Comparison of ENCODE assay signal across 9 mouse cellular contexts in genomic region chr2:125667184-125667583, GRCm38 (mm10). TPM values are rescaled to one million over a fixed set of nuclear protein-coding genes. Genes with fewer than 3 reads are reported as not detected.
DNase-seq lines count a peak whose midpoint lies in the region; ATAC-seq lines count a peak whose summit lies in the region.
"Had no signal": no experiment of that assay in that cellular context is flagged by ENCODE, and none has a peak within 500 bp of the region (broad histone marks: within the 10 kb centered on the region; RNA-seq: fewer than 3 reads in every experiment).

No protein-coding gene starts in this region.

- H3K4me3 ChIP-seq in heart, embryonic 10.5 days = no peak overlapping the region
- 0 out of 2 replicates have a peak overlapping the region, but pooled peaks have one; percentile 6 for H3K4me3 ChIP-seq in liver, embryonic 15.5 days (replicated peaks)
- H3K4me3 ChIP-seq in limb, embryonic 10.5 days = no peak overlapping the region

- H3K36me3 ChIP-seq in heart, embryonic 10.5 days = no peaks in the 10 kb centered on the region
- H3K36me3 ChIP-seq in liver, embryonic 15.5 days (replicated peaks) = no peaks in the 10 kb centered on the region
- H3K36me3 ChIP-seq in limb, embryonic 10.5 days = no peaks in the 10 kb centered on the region

- no peak overlapping the region for H3K9ac ChIP-seq in liver, embryonic 15.5 days

- 32% methylated on average over 5 of the region's 5 CpGs for WGBS in heart, embryonic 10.5 days
- 7% methylated on average over 5 of the region's 5 CpGs for WGBS in liver, embryonic 15.5 days (ENCODE audit: insufficient replicate concordance)
- WGBS in limb, embryonic 10.5 days = 69% methylated on average over 5 of the region's 5 CpGs

- no peaks in the 10 kb centered on the region for H3K27me3 ChIP-seq in heart, embryonic 10.5 days (ENCODE audit: insufficient read depth, poor library complexity, severe bottlenecking)
- H3K27me3 ChIP-seq in liver, embryonic 15.5 days = no peaks in the 10 kb centered on the region
- H3K27me3 ChIP-seq in limb, embryonic 10.5 days (ENCODE audit: low read depth, poor library complexity, severe bottlenecking) = no peaks in the 10 kb centered on the region

- ATAC-seq in liver, embryonic 15.5 days (ENCODE audit: insufficient read depth) = peak; percentile 74
- no peak for ATAC-seq in frontal cortex, adult (ENCODE audit: low TSS enrichment)

- peaks cover 12% of the 10 kb centered on the region; the same call in 1 of the 2 replicates for H3K4me1 ChIP-seq in heart, embryonic 10.5 days
- peaks cover 70% of the 10 kb centered on the region for H3K4me1 ChIP-seq in liver, embryonic 15.5 days (replicated peaks)
- peaks cover 6% of the 10 kb centered on the region; the same call in 1 of the 2 replicates for H3K4me1 ChIP-seq in limb, embryonic 10.5 days

- no peaks in the 10 kb centered on the region for H3K9me3 ChIP-seq in heart, embryonic 10.5 days
- no peaks in the 10 kb centered on the region for H3K9me3 ChIP-seq in liver, embryonic 15.5 days (replicated peaks)
- no peaks in the 10 kb centered on the region for H3K9me3 ChIP-seq in limb, embryonic 10.5 days (replicated peaks)

- peak; percentile 73 for DNase-seq in heart, embryonic 10.5 days (ENCODE audit: low spot score)
- no peak for DNase-seq in heart, postnatal 14 days
- peak; percentile 94 for DNase-seq in 3T3-L1 (ENCODE audit: low read depth, low spot score)
- peak; percentile 50 for DNase-seq in c-Kit-positive CD71-negative TER-119-negative erythroid progenitor cells, embryonic 14.5 days (ENCODE audit: low read depth)
- no peak for DNase-seq in adrenal gland, adult 18-20 months (ENCODE audit: low spot score in 2 of 2)
- no peak for DNase-seq in limb, embryonic 10.5 days (ENCODE audit: low spot score)
- DNase-seq: kidney, postnatal 10 days had no signal

- intact Hi-C loops in heart, postnatal 14 days (cut with DNase I) = loop anchor here (10.0 kb wide), 2 partner anchors 188 to 698 kb away; partner anchors contain the start of genes Cops2 and Galk2

- H3K27ac ChIP-seq in heart, embryonic 10.5 days = no peak overlapping the region; the same call in 1 of the 2 replicates
- peak overlapping the region; percentile 74 for H3K27ac ChIP-seq in liver, embryonic 15.5 days (replicated peaks)
- H3K27ac ChIP-seq in limb, embryonic 10.5 days = no peak overlapping the region

- H3K4me2 ChIP-seq in liver, embryonic 15.5 days = peak overlapping the region; percentile 46

RNA-seq across cellular contexts. Expression of gene Eid1, which starts 5.7 kb away (rescaled TPM):
- 124 and 142 TPM in 2 replicates for polyA plus RNA-seq in heart, embryonic 10.5 days (2016; fragmentation: Nextera tagmentation; extraction: Ambion mirVana)
- 10 to 100 TPM; 57.6 to 59.5 TPM for total RNA-seq in heart, postnatal 14 days (2021)
- 34.4 and 37.1 TPM in 2 replicates for polyA plus RNA-seq in liver, embryonic 15.5 days (2015; fragmentation: Nextera tagmentation; extraction: Ambion mirVana)
- 100 to 1,000 TPM; 108 to 126 TPM for total RNA-seq in adrenal gland, adult 18-20 months (2021)
- 106 and 135 TPM in 2 replicates for polyA plus RNA-seq in limb, embryonic 10.5 days (2016; fragmentation: Nextera tagmentation; extraction: Ambion mirVana)

RNA-seq across cellular contexts. Expression of gene Cep152, which starts 42.3 kb away (rescaled TPM):
- 7.0 and 7.1 TPM in 2 replicates for polyA plus RNA-seq in heart, embryonic 10.5 days (2016; fragmentation: Nextera tagmentation; extraction: Ambion mirVana)
- 1 to 10 TPM; 2.1 TPM for total RNA-seq in heart, postnatal 14 days (2021)
- 4.2 and 4.5 TPM in 2 replicates for polyA plus RNA-seq in liver, embryonic 15.5 days (2015; fragmentation: Nextera tagmentation; extraction: Ambion mirVana)
- total RNA-seq in adrenal gland, adult 18-20 months (2021) = 1 to 10 TPM; 2.7 to 2.9 TPM
- 10.0 and 11.1 TPM in 2 replicates for polyA plus RNA-seq in limb, embryonic 10.5 days (2016; fragmentation: Nextera tagmentation; extraction: Ambion mirVana)

RNA-seq across cellular contexts. Expression of gene Shc4, which starts 56.8 kb away (rescaled TPM):
- 1.5 and 2.2 TPM in 2 replicates for polyA plus RNA-seq in heart, embryonic 10.5 days (2016; fragmentation: Nextera tagmentation; extraction: Ambion mirVana)
- total RNA-seq in heart, postnatal 14 days (2021) = under 1 TPM; 0.34 to 0.72 TPM
- 0.74 and 0.83 TPM in 2 replicates for polyA plus RNA-seq in liver, embryonic 15.5 days (2015; fragmentation: Nextera tagmentation; extraction: Ambion mirVana)
- total RNA-seq in adrenal gland, adult 18-20 months (2021) = 1 to 10 TPM; 2.8 to 3.0 TPM
- polyA plus RNA-seq in limb, embryonic 10.5 days (2016; fragmentation: Nextera tagmentation; extraction: Ambion mirVana) = 1.4 TPM in 2 replicates

Comparison
In these comparisons a context has a peak if more than half of its experiments do, and no peak if none do; other contexts are left out.
1. DNase-seq: peak in heart, embryonic 10.5 days (single experiment), 3T3-L1 (single experiment) and c-Kit-positive CD71-negative TER-119-negative erythroid progenitor cells, embryonic 14.5 days (single experiment); none in heart, postnatal 14 days (0 of 2), adrenal gland, adult 18-20 months (0 of 2) and limb, embryonic 10.5 days (single experiment).